Mouse (Mus musculus) kidney, adult 9 months (tissue): ENCODE results near the gene Senp2.
"Not testable (repeated sequence)": the region's sequence is repeated elsewhere in the genome, so short reads cannot be mapped to it uniquely, and the experiment has no call there.

ENCODE experiments used
- DNase-seq: peaks from one replicate; pipeline ENCODE4 v3.0.0; 2022

Gene Senp2

GRCm38 (mm10) chr16:22009099-22009584, at the start of gene Senp2:
Senp2 (plus strand) TSS chr16:22009484.
- DNase-seq = peak; percentile 100

GRCm38 (mm10) chr16:21965576-21965975, 43.7 kb upstream of the Senp2 start:
- no peak for DNase-seq

- no peak for DNase-seq
Measured at GRCm38 (mm10) chr16:21969874-21970273, 39.4 kb upstream of the Senp2 start.

- no peak for DNase-seq
Measured at GRCm38 (mm10) chr16:21970536-21970935, 38.7 kb upstream of the Senp2 start.

GRCm38 (mm10) chr16:21971446-21971845, 37.8 kb upstream of the Senp2 start:
- DNase-seq = no peak

- DNase-seq = no peak
Measured at GRCm38 (mm10) chr16:21976203-21976602, 33.1 kb upstream of the Senp2 start.

GRCm38 (mm10) chr16:21977347-21977746, 31.9 kb upstream of the Senp2 start:
- DNase-seq = no peak

GRCm38 (mm10) chr16:21983146-21983545, 26.1 kb upstream of the Senp2 start:
- DNase-seq = no peak

GRCm38 (mm10) chr16:21983581-21983980, 25.7 kb upstream of the Senp2 start:
- DNase-seq = no peak

- no peak for DNase-seq
Measured at GRCm38 (mm10) chr16:21984091-21984490, 25.2 kb upstream of the Senp2 start.

- no peak for DNase-seq
Measured at GRCm38 (mm10) chr16:21986191-21986590, 23.1 kb upstream of the Senp2 start.

GRCm38 (mm10) chr16:21987956-21988355, 21.3 kb upstream of the Senp2 start:
- no peak for DNase-seq

- DNase-seq = not testable (repeated sequence)
Measured at GRCm38 (mm10) chr16:21990893-21991292, 18.4 kb upstream of the Senp2 start.

GRCm38 (mm10) chr16:21991774-21992173, 17.5 kb upstream of the Senp2 start:
- DNase-seq = no peak

- peak; percentile 19 for DNase-seq
Measured at GRCm38 (mm10) chr16:21995304-21995703, 14.0 kb upstream of the Senp2 start, which contains the start of gene Liph. Liph (minus strand) TSS chr16:21995663.

GRCm38 (mm10) chr16:21996402-21996801, 12.9 kb upstream of the Senp2 start:
- no peak for DNase-seq

GRCm38 (mm10) chr16:21996881-21997641, 12.2 kb upstream of the Senp2 start:
- DNase-seq = no peak

GRCm38 (mm10) chr16:21998061-21998460, 11.2 kb upstream of the Senp2 start:
- DNase-seq = no peak

GRCm38 (mm10) chr16:21999941-22000690, 9.2 kb upstream of the Senp2 start:
- DNase-seq = no peak

GRCm38 (mm10) chr16:22001172-22001571, 8.1 kb upstream of the Senp2 start:
- DNase-seq = no peak

- DNase-seq = no peak
Measured at GRCm38 (mm10) chr16:22001606-22002005, 7.7 kb upstream of the Senp2 start.

GRCm38 (mm10) chr16:22009596-22009995, 312 bp downstream of the Senp2 start:
- no peak for DNase-seq

- no peak for DNase-seq
Measured at GRCm38 (mm10) chr16:22015569-22015968, 6.3 kb downstream of the Senp2 start.

GRCm38 (mm10) chr16:22022122-22022521, 12.8 kb downstream of the Senp2 start:
- no peak for DNase-seq
